Mouse (Mus musculus): Measurements from ENCODE around the gene Ncam1. TPM values are rescaled to one million over a fixed set of nuclear protein-coding genes. Genes with fewer than 3 reads are reported as not detected.
A peak's percentile ranks its signal among the peaks of the same experiment; 100 is the strongest.

The Ncam1 gene
- 40.9 and 43.6 TPM in 2 replicates for total RNA-seq (2021)
- long read RNA-seq, experiment 1, partial matches to known transcripts = 19 of 30 reads
- long read RNA-seq, experiment 1, other reads (novel, unspliced or antisense) = 11 of 30 reads
- long read RNA-seq, experiment 2, partial matches to known transcripts = 8 of 24 reads
- long read RNA-seq, experiment 2, other reads (novel, unspliced or antisense) = 15 of 24 reads

DNA sequence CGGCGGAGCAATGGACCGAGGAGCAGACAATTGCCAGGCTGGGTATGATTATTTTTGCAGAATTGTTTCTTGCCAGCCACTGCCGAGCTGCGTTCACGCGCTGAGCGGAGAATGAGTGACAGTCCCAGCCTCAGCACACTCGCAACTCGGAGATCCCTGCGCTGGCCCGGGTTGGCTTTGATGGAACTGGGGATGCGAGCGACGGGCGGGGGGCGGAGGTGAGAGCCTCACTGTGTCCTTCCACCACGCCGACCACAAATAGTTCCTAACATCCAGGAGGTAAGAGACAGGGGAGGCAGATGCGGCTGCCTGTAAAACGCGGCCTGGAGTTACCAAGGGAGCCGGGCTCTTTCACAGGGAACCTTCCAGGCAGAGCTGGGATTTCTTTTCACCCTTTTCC, at the start of gene Ncam1:
Ncam1 (minus strand) TSS at position 120 of the 400 bp plus-strand sequence.
- peak; percentile 91 for DNase-seq

DNA sequence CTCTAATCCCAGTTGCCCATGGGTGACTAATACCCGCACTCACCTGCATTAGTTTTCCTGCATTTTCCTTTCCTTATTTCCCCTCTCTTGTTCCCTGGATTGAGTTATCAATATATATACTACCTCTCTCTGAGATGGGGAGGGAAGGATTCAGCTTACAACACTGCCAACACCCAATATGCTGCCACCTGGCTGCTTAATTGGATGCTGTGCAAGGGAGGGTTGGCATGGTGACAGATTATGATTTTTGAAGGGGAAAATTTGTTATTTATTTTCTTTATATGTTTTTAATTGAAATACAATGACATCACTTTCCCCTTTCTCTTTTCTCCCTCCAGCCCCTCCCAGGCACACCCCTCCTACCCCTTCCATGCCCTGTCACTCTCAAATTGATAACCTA, 35.3 kb upstream of the Ncam1 start:
- no peak for DNase-seq

DNA sequence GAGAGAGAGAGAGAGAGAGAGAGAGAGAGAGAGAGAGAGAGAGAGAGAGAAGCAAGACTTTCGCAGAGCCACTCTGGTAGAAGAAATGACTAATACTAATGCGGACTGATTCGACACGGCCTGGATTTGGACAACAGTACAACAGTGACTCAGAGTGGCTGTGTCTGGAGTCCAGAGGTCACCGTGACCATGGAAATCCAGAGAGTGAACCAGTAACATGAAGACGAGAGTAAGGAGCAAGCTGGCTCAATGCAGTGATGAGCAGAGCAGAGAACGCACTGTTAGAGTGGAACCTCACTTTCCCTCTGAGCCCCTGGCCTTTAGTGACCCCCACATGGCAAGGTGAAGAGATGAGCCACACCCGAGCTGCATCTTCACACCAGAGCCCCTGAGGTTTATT, 28.9 kb upstream of the Ncam1 start:
- DNase-seq = peak; percentile 63

DNA sequence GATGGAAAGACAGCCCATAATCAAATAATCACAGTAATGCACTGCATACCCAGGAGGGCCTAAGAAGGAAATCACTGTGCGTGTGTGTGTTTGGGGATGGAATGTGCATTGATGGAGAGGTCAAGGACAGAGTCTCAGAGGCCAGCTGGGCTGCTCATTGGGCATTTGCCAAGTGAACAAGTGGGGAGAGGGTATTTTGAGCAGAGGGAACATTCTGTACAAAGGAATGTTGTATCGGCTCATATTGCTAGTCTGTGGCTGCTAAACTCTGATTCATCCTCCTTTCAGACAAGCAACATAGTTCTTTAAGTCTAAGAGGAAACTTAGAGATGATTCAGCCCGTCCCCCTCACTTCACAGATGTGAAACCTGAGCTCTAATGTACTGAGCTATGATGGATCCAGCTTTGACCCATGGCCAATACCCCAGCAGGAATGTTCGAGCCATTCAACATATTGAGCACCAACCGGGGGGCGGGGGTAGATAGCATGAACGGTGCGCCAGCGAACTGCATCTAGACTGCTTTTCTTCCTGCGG, 17.5 kb upstream of the Ncam1 start:
- no peak for DNase-seq

DNA sequence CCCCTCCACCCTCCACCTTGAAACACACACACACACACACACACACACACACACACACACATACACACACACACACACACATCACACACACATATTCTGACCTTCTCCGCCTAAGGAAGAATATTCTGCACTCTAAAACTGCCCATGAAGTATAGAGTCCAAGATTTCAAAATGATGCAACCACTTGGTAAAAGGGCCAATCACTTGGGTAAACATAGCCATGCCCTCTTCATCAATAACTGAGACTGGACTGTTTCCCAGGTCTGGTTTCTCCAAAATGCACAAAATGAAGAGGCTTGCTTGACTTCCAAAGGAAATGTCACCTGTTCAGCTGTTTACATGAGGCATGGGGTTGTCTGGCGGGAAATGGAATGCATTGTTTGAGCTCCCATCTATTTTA, 15.7 kb upstream of the Ncam1 start:
- no peak for DNase-seq

DNA sequence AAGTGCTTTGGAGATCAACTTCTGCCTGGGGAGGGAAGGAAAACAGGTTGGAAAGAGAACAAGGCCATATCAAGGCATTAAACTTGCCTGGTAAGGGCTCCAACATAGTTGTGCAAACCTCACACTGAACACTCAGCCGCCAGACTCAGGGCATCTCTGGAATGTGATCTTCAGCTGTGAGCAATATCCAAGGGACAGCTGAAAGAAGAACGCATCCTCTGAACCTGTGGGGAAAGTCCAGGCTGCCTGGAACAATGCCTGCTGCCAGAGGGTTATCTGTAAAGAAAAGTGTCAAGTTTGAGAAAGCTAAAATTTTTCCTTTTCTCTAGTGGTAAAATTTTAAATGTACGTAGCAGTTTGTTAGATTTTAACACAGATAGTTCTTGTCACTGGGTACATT, 4.5 kb upstream of the Ncam1 start:
- no peak for DNase-seq

DNA sequence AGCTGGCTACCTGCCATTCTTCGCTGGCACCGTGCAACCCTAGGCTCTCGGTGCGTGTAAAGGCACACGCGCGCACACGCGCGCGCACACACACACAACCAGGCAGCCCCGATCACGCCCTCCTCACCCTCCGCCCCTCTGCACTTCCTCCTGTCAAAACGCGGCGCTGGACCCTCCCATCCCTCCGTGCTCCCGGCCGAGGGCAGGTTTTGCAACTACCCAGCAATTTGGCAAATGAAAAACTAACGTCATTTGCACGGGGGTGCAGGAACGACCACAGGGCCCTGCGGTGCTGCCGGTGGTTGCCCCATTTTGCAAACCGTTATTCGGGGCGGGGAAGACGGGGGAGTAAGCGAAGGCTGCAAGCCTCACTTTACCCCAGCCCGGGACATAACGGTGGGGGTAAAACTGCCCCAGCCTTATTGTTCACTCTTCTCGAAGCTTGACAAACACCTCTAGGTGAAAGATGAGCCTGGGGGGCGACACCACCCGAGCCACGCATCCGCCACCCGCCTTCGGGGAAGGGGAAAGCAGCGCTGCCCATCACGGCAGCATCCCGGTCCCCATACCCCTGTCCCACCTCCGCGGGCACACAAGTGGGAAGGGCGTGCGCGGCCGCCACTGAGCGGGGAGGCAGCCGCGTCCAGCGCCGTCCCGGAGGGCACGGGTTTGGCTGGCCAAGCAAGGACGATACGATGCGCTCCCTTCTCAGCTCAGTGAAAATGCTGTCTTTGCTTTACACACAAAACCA, 729 bp downstream of the Ncam1 start:
- peak; percentile 75 for DNase-seq

DNA sequence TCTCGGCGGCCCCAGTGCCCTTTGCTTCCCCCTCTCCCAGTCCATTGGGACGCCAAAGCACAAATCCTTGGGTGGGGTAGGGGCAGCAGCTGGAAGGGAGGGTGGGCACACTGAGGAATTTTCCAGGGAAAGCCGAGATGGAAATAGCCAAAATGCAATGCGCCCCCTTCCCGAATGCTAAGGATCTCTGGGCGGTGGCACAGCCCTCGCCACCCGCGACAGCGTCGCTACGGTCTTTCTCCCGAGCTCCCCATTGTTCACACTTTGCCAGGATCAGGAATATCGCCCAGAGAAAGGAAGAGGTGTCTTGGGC, 1.3 kb downstream of the Ncam1 start:
- peak; percentile 4 for DNase-seq

DNA sequence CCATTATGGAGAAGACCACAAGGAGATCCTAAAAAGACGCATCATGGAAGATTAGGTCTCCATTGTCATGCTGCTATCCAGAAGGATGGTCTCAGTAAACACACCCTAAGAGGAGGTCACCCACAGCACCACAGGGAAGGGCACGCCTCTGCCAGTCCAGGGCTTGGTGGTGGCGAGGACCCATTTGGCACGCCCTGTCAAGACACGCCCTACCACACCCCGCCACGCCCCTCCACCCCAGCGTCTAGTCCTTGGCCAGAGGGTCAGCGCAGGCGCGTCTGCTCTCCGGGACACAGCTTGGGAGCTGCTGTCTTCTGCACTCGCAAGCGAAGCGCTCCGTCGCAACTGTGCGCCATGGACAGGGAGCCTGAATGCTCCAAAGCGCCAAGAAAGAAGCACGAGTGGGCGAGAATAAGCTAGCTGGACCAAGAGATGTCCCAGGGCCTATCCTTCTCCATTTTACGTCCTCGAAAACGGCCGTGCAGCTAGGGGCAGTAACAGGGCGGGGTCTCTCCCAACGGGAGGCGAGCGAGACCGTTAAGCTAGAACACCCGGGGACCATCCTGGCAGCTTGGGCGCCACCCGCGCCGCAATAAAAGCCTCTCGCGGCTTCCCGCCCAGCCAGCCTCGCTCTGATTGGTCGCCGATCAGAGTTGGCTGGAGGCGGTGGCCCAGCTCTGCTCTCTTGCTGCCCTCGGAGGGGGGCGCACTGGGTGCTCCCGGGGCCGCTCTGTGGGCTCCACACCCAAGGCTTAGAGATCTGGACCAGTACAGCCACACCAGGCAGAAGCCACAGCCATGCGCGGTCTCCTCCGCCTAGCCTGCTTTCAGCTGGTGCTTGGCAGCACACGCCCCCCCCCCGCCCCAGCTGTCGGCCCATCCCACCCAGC, 1.9 kb downstream of the Ncam1 start:
- peak; percentile 84 for DNase-seq

DNA sequence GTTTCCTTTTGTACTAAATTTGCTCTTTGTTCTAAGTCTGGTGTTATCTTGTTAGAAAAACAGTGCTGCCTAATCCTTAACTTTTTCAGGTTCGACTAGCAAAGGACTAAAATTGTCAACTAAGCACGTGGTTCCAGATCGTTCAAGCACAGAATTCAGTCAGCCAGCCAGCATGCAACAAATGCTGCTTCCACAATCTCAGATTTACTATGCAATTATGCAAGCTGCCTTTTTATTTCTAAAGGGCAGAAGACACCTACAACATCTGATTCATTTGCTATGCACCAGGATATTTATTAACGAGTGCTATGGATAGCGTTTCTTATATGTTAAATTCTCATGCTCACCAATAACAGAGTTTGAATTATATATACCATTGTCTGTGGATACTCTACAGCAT, 2.8 kb downstream of the Ncam1 start:
- DNase-seq = no peak

DNA sequence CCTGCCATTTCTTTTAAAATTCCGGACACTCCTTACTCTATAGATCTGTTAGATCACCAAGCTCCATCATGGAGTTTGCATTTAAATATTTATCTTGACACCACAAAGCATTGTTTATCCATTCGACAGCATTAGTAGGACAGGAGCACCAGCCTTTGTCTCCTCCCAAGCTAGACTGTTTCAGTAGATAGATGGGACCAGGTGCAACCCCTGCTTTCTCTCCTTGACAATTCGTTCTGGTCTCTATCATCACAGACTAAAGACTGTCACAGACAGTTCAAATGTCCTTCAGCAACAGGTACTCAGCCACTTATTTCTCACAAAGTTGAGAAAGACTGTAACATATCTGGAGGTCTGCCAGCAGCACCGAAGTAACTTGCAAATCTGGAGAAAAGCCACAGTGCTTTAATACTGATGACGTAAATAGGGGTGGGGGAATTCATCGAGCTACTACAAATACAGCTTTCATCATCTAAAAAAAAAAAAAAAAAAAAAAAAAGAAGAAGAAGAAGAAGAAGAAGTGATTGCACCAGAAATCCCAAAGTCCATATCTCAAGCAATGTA, 4.7 kb downstream of the Ncam1 start:
- no peak for DNase-seq

DNA sequence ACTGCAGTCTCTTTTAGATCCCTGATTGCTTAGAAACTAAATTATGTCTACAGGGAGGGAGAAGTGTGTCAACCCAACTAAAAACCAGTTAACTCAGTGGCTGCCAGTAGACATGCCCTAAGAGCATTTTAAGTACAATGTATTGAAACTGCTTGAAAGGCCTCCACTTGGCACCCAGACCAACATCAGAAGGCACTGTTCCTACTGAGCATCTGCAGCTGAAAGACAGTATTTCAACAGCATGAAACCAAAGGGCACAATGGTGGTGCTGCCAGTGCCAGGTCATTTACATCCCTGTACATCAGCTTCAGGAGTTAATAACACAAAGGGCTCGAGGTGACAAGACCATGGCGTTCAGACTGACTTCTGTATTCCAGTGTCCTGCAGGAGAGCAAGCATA, 5.5 kb downstream of the Ncam1 start:
- no peak for DNase-seq

DNA sequence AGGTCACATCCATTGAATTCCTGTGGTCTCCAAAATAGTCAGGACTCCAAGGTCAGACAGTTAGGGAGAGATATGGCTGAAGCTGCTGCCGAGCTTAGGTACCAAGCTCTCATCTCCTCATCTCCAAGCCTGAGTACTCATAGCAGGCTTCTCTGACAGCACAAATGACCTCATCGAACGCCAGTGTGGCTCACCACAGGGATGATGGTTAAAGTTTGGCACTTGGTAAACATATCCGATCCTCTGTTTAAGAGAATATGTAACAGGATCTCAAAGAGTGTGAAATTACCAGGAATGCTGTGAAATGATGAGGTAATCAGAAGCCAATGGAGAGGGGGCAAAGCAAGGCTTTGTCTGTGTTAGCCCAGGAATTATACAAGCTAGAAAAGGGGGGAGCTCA, 6.1 kb downstream of the Ncam1 start:
- no peak for DNase-seq

DNA sequence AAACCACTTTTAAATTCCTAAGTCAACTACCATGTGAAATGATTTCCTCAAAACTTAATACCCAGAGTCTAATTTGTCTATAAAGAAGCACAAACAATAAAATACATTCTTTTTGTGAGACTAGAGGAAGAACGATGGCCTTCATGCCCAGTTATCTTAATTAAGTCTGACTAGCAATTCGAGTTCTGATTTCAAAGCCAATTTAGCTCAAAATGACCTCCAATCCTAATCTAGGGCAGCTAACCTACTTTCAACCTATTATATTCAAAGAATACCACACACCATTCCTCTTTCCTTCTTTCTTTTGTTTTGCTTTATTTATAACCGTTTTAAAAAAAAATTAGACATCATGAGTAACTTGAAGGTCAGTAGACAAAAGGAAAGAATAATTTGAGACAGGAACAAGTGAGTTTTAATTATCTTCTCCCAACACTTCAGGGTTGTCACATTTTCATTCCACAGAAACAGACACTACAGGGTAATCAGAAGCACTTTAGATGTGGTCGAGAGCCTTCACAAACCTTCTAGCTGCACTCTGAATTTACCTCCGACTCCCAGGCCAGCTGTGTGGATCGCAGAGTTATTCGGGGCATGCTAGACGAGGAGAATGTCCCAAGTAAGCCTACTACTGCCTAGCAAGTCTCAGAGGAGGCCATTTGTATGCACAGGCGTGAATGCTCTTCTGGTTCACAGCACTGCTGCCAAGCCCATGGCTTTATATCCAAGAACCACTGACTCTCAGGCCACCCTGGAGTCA, 17.5 kb downstream of the Ncam1 start:
- no peak for DNase-seq

DNA sequence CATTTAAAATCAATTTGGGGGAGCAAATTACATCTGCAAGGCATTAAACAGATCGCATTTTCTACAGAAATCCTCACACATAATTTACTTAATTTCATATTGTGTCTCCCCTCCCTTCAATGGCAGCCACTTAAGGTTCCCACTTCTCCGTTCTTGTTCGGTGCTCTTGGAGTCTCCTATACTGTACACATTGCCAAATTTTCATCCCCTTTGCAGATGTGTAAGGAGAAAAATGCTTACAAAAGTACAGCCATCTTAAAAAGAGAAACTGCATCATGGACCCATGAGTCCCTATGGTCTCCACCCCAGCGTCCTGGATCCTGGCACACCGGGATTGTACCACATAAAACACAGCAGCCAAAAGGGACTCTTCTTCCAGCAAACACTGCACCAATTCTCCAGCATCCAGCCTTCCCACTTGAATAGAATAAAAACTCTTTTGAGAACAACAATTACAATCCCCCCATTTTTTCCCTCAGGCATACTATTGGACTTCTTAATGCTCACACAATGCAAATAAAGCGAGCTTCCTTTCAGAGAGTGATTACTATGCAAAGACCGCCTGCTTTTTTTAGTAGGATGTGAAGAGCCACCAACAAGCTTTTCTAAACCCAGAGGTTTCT, 21.6 kb downstream of the Ncam1 start:
- DNase-seq = no peak

DNA sequence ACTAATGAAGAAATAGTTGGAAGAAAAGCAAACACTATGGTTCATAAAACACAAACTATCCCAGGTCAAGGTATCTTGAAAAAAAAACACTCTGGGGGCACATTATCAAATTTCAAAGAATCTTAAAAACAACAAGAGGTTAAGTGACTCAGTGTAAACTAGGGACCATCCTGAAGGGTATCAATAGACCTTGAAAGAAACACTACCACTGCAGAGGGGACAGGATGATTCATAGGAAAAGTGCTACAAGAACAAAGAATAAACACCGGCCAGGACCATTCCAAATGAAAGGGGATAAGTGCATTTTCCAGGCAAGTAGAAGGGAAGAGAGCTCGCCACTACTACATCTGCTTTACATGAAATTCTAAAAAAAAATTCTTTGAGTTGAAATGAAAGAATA, 32.1 kb downstream of the Ncam1 start:
- DNase-seq = no peak

DNA sequence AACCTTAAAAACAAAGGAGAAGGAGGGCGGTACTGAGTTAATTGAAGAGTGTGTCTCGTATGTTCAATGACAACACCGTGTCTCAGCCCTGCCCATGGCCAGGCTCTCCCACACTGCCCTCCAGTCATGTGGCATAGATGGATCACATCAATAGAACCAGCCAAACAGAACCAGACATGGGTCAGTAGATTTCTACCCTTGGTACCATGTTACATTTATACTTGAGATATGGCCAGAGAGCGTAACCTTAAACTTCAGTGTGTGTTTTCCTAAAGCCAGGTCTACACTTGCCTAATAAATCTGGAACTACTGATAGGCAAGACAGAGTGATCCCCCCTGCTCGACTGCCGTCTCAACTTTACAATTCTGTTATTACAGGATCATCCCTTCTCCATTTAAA, 38.2 kb downstream of the Ncam1 start:
- DNase-seq = no peak

DNA sequence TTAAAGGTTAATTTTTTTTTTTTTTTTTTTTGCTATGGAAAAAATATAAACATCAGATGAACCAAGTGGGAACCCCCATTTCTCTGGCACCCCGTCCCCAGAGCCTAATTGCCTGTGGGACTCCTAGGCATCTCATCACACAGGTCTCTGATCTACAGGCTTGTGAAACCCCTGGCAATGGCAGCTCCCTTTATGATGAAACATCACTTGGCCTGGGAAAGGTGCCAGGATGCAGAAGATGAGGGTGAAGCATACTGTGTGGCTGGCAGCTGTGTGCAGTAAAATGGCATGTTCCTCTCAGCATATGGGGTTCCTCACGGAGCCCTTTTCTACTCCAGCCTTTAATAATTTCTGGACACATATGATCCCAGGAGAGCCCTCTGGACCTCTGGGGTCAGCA, 40.3 kb downstream of the Ncam1 start:
- DNase-seq = peak; percentile 77

DNA sequence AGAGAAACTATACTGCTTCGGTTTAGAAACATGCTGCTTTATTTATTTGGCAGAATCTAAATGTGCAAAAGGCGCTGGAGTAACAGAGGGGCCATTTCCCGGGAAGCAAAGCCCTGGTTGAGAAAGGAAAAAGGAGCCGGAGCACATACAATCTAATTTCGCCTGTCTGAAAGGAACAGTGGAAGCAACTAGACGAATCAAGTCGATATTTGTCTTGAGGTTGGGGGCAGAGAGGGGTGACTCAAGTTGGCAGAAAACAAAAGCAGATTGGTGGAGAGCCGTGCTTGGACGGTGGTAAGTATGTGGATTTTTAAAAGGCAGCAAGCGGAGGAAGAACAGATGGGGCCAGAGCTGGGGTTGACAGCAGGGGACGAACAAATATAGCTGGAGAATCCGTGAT, 40.7 kb downstream of the Ncam1 start:
- DNase-seq = no peak

DNA sequence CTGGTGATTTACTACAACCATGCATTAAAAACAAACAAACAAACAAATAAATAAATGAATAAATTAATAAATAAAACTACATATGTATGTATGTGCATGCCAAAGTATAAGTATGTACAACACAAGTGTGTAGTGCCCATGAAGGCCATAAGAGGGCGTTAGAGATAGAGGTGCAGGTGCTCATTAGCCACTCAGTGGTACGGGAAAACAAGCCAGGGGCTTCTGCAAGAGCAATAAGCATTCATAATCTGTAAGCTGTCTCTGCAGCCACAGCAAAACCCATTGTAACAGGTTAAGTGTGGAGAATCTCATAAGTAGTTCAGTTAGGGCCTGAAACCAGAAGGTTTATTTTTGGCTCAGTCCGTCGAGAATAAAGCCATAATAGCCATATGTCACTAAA, 41.1 kb downstream of the Ncam1 start:
- DNase-seq = no peak

DNA sequence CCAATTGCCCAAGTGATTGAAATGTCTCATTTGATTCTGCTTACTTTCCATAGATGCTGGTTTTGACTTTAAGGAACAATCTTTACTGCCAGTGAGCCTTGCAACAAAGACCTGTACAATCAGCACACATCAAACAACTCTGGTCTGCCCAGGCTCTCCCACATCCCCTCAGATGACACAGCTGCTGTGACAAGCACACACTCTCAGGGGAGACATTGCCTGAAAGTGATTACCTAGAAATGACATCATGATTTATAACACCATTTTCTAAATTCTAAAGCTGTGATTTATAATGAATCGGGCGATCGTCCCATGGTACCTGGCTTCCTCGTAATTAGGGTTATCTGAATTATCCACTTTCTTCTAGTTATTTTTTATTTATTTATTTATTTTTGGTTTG, 42.0 kb downstream of the Ncam1 start:
- DNase-seq = no peak

DNA sequence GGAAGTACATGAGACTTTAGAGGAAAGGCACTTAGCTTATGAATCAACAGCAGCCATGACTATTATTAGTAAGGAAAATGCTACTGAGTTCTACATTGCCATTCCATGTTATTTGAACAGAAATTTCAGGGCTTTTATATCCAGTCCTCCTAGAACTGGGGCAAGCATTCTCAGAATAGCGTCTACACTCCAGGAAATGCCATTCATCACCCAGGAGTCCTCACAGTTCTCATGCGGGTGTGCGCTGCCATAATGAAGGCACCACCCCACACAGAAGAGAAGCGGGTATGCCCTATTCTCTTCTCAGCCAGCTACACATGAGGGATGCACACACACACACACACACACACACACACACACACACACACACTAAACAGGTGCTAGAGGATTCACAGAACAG, 43.5 kb downstream of the Ncam1 start:
- no peak for DNase-seq

All from adrenal gland, postnatal 14 days (tissue).